Mouse (Mus musculus) gonadal fat pad, adult 2 months (tissue): ENCODE measurements around the gene Galntl5. TPM values are rescaled to one million over a fixed set of nuclear protein-coding genes. Genes with fewer than 3 reads are reported as not detected.

Experiments used
- polyA plus RNA-seq: library from polyadenylated mRNA; depleted of rRNA; stranded (reverse); fragments of >200 nt; gene quantifications from 2 replicates; pipeline ENCODE4 v1.2.3, GENCODE M21; 2012; rRNA removed

The Galntl5 gene
- polyA plus RNA-seq, 1 experiment: 0.18 TPM

Other genes starting within 250 kb of the Galntl5 start
- 30.2 TPM in 2 replicates for gene Prkag2, start 80.8 kb upstream of the Galntl5 start, polyA plus RNA-seq
- 30.1 and 32.4 TPM in 2 replicates for gene Galnt11, start 40.4 kb downstream of the Galntl5 start, polyA plus RNA-seq
- 1.1 TPM in 1 of 2 replicates, not detected in the other for gene E130116L18Rik, start 41.7 kb downstream of the Galntl5 start, polyA plus RNA-seq